Mouse (Mus musculus) erythroid progenitor cell, adult 5-6 weeks (primary cell): ENCODE measurements at regions not wholly inside any gene's neighbourhood (a gene's known extent, or its start where the extent isn't known, plus 50 kb on each side); places are given as distances from the start of the nearest gene placed in this dataset.

Experiments used
- ATAC-seq: replicated peaks from 2 replicates; pipeline ENCODE4 v1.8.0; 2016; ENCODE audit warnings: moderate number of reproducible peaks, mild to moderate bottlenecking, moderate TSS enrichment, inconsistent platforms; ENCODE audit not compliant: poor library complexity, low FRiP score, severe bottlenecking

- no peak for ATAC-seq
Measured at GRCm38 (mm10) chr13:101824962-101825361, 56.9 kb upstream of the Pik3r1 start.

DNA sequence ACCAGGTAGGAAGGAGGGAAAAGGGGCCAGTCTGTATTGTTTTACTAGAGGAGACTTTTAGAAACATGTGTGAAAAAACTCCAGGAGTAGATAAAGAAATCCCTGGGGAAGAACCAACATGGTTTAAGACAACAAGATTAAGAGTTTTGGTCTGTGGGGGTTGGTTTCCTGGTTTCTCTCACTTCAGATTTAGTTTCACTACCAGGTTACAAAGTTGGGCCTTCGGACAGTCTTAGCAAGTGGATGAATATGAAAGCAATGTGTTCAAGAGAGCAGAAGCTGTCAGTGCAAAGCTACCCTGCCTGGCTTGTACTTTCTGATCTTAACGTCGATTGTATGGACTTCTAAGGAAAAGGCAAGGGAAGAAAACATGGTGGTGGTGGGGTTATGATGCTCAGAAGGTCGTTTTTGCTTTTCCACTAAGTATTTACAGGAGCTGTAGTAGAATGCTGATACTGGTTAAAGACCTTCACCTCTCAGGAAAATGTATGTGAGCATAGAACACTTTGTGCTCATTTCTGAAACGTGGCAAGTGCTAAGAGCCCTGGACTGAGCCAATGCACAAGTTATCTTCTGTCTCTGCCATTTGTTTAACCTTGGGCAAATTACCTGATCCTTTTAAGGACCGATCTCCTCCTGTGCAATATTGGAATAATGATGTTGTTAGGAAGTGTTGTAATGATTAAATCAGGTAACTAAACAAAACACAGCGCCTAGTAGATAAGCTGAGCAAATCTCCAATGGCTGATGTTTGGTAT lies 64.0 kb upstream of the Pik3r1 start:
- no peak for ATAC-seq

GRCm38 (mm10) chr13:101834546-101834945 lies 66.5 kb upstream of the Pik3r1 start:
- ATAC-seq: no peak

DNA sequence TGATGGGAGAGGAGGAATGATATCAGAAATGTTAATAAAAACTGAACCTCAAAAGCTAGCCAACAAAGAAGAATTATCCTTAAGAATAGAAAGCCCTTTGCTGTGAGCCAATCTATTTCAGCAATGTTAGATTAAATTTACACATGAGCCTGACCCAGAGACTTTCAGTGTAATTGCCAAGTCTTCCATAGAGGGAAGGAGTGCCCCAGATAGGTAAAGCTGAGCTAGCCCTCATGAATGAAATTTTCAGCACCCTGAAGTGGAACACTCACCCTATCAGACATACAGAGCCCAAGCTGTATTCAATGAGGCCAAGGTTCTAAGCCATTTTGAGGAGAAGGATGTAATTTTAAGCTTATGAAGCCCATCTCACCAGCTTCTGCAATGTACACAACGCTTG lies 69.0 kb upstream of the Pik3r1 start:
- no peak for ATAC-seq

GRCm38 (mm10) chr13:101844461-101845440 lies 76.7 kb upstream of the Pik3r1 start:
- ATAC-seq: no peak

DNA sequence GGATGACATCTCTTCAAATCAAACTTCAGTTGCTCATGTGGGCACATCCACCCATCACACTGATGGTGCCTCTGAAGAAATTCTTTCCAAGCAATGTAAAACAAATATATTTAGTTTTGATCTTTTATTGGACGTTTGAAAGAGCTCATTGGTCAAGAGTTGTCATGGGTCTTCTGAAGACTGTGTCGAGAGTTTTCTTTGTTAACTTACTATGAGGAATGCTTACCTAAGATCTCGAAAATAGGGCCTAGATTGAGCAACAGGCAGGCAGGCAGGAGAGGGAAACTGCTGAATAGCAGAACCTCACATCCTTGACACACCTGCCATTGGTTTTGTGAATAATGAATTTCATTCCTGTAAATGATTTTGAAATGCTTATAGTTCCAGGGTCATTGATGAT lies 78.0 kb upstream of the Pik3r1 start:
- ATAC-seq: no peak

GRCm38 (mm10) chr13:101847879-101848600 lies 80.0 kb upstream of the Pik3r1 start:
- no peak for ATAC-seq

DNA sequence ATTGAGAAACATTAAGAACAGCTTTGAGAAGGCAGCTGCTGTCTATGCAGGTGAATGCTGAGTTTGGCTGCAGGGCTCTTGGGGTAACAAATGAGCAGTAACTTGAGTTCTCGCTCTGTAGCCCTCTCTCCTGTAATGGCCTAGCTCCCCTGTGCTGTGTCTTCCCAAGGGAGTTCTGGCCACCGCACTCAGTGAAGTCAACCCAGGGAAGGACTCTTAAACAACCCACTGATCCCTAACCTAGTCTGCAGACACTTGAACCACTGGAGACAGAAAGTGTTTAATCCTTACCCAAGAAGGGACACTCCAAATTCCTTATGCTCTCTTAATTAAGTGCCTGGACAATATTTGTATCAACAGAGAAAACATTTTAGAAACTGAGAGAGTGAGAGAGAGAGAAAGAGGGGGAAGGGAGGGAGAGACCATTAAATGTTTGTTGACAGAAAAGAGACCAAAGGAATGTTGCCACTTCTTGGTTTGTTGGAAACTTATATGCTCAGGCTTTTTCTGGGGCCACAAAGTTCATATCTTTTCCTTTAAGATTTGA lies 80.7 kb upstream of the Pik3r1 start:
- no peak for ATAC-seq

GRCm38 (mm10) chr13:101849416-101849815 lies 81.4 kb upstream of the Pik3r1 start:
- no peak for ATAC-seq

GRCm38 (mm10) chr13:101851329-101851728 lies 83.3 kb upstream of the Pik3r1 start:
- no peak for ATAC-seq

- ATAC-seq: no peak
Measured at GRCm38 (mm10) chr13:101852960-101853359, 84.9 kb upstream of the Pik3r1 start.

DNA sequence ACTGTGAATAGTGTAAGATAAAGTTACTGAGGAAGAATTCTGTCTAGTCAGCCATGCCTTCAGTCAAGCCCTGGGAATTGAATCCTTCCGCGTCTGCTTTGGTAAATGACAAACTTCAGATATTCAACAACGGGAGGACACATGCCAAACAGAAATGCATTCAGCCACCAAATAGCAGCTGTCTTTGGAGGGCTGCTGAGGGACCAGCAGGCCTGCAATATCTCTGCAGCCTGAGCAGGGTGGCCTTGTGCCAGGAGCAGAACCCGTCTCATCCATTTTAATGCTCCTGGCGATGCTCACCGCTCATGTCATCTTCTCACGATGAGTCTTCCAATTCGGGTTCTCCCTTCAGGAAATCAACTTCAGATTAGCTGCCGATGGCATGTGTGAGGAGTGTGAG lies 87.1 kb upstream of the Pik3r1 start:
- no peak for ATAC-seq

DNA sequence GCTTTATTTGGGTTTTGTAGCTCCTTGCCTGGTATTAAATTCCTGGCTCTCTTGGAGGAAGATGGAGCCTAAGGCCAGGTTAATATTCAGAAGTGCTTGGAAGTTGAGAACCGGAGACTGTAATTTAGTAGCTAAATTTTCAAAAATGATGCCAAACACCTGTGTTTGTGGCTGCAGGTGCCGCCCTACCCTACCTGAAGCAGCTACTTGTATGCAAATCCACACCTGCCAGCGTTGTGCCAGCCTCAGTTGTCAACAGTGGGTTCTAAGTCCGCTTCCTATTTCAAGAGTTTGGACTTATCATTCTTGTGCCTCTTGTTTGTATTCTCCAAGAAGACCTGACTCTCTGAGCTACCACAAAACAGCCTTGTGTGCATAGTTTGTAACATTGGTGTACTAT lies 92.7 kb upstream of the Pik3r1 start:
- ATAC-seq: no peak

- no peak for ATAC-seq
Measured at GRCm38 (mm10) chr13:101862011-101862410, 94.0 kb upstream of the Pik3r1 start.

DNA sequence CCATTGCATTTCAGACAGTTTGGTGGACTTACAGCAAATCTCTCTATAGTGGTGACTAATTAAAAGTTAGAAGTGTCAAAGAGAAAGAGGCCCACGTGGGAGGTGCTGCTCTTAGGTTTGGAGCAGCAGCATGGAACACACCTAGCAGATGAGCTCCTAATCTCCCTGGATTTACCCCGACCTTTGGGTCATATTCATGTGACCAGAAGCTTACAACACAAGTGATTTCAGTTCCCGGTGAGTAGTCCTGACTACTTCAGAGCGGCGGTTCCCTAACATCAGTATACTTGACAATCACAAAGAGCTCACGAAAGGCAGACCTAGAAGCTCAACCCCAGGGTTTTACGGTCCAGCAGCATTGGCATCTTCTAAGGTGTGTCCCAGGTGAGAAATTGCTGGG lies 95.0 kb upstream of the Pik3r1 start:
- no peak for ATAC-seq

GRCm38 (mm10) chr13:101863602-101864001 lies 95.6 kb upstream of the Pik3r1 start:
- ATAC-seq: no peak

GRCm38 (mm10) chr13:101866843-101867242 lies 98.8 kb upstream of the Pik3r1 start:
- no peak for ATAC-seq

- no peak for ATAC-seq
Measured at GRCm38 (mm10) chr13:101874761-101875160, 106.7 kb upstream of the Pik3r1 start.

GRCm38 (mm10) chr13:101876069-101876468 lies 108.1 kb upstream of the Pik3r1 start:
- ATAC-seq: no peak

GRCm38 (mm10) chr13:101876601-101877000 lies 108.6 kb upstream of the Pik3r1 start:
- ATAC-seq: no peak
